Mouse (Mus musculus) lung, postnatal 14 days (tissue): ENCODE measurements around the gene Meis3.

Experiments
- DNase-seq: peaks from one replicate; pipeline ENCODE4 v3.0.0; 2021

Gene Meis3

DNA sequence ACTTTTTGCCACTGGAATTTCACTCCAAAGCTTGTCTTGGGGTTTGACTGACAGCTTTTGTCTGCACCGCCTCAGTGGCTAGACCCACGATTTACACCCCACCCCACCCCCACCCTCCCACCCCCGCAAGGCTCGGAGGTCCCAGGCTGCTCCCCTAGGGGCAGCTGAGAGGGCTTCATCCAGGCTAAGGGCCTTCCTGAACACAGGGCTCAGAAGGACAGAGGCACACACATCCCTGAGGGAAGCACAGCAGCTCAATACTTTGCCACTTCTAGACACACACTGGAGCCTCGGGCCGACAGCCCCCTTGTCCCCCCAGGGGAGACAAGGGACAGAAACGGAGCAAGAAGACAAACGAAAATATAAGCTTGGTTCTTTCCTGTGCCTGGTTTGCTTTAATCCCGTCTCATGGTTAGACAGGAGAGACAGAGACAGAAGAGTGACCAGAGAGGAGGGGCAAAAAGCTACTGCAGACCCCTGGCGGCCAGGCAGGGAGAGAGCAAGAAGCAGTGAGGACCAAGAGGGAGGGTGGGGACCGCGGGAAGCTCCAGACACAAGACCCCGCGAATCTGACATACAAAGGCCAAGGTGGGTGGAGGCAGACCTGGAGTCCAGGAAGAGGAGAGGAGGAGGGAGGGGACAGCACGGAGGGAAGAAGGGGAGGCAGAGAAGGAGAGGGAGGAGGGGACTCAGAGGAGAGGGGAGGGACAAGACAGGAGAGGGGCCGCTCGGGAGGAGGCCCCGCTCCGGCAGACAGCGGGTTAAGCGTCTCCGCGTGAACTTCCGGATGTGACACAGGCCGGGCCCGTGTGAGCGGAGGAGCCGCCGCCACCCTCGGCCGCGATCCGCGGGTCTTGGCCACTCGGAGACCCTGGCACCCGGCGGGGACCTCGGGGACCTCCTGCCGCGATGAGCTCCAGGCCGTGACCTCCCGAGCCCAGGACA lies at the start of gene Meis3:
Meis3 (plus strand) TSS at position 494 of the 945 bp plus-strand sequence.
- peak; percentile 47 for DNase-seq

DNA sequence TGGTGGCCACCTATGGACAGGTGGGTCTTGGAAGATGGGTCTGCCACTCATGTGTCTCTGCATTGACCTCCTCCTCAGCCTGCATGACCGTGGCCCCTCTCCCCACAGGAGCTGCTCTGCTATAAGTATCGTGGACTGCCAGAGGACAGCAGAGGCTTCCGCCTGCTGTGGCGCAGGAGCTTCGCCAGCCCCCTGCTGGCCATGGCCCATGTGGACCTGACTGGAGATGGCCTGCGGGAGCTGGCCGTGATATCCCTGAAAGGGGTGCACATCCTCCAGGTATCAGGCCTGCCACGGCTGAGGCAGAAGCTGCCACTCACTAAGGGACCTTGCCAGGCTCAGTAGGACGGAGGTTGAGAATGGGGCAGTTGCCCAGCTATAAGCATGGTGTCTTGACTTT lies 49.1 kb upstream of the Meis3 start:
- no peak for DNase-seq

DNA sequence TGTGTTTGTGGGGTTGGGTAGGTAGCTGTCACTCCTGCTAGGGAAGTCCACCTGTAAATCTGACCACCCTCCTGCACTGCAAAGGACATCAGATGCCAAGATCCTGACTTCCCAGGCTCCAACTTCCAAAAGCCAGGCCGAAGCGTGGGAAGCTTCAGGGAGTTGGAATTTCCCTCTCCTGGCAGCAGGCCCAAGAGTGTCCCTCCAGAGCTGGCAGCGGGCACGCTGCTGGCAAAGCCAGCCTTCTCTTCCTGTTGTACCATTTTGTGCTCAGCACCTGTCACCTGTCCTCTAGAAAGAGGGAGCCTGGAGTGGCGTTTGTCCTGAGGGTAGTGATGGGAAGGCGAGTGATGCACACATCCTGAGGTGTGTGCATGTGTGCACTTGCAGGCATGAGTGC lies 46.5 kb upstream of the Meis3 start:
- no peak for DNase-seq

DNA sequence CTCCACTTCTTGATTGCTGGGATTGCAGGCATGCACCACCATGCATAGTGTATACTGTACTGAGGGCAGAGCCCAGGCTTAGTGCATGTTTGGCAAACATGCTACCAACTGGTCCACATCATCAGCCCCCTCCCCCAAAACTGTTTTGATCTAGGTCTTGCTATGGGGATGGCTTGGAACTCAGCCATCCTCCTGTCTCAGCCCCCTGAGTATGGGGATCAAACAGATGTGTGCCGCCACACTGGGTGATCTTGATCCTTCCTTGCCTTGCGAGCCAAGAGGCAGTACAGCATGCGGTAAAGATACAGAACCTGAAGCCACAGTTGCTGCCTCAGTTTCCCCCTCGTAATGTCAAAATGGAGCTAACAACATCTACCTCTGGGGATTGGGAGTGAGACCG lies 46.0 kb upstream of the Meis3 start:
- no peak for DNase-seq

DNA sequence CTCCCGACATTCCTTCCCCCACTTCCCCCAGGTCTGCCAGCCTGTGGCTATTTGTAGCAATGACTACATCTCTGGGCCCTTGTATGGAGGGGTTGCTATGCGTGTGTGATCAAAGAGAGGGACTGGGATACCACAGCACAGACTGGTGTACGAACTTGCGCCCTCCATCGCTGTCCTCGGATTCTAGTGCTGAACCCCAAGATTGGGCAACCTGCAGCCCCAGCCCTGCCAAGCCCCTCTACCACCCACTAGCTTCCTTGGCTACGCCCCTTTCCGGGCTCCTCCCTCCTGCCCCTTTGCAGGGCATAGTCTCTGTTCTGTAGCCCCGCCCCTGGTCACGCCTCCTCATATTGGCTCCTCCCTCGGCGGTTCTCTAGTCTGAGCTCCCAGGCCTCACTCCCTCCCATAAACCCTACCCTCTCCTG lies 45.5 kb upstream of the Meis3 start, which contains the start of gene Slc8a2:
Slc8a2 (plus strand) TSS at position 406 of the 425 bp plus-strand sequence.
- DNase-seq = peak; percentile 67

DNA sequence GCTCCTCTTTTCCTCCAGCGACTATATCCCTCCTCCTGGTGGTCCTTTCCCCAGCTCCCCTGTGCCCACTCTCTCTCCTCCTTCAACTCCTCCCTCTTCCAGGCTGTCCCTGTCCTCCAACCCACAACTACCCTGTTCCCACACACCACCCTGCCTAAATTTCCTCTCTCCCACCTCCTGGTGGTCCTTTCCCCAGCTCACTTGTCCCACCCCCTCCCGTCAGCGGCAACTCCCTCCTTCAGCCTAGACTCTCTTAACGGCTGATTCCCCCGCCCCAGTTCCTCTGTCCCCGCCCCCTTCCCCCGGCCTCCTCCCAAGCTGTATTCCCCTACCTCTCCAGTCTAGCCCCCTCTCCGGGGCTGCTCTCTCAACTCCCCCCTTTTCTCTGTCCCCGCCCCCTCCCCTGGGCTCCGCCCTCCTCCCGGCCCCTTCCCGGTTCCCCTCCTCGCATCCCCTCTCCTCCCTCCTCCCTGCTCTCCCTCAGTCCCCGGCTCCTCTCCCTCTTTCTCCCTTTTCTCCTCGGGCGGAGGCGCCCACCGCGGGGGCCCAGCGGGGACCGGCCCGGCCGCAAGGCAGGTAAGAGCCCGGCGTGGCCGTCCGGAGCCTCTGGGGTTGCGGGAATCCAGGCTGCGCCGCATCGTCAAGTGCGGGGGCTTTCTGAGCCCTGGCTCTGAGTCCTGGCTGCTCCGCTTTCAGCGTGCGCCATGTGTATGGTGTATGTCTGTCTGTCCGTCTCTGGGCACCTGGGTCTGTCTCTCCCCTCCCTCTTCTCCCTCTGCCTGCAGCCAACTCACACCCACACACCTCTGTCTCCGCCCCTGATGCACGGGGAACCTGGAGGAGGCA lies 44.8 kb upstream of the Meis3 start:
- peak; percentile 7 for DNase-seq

DNA sequence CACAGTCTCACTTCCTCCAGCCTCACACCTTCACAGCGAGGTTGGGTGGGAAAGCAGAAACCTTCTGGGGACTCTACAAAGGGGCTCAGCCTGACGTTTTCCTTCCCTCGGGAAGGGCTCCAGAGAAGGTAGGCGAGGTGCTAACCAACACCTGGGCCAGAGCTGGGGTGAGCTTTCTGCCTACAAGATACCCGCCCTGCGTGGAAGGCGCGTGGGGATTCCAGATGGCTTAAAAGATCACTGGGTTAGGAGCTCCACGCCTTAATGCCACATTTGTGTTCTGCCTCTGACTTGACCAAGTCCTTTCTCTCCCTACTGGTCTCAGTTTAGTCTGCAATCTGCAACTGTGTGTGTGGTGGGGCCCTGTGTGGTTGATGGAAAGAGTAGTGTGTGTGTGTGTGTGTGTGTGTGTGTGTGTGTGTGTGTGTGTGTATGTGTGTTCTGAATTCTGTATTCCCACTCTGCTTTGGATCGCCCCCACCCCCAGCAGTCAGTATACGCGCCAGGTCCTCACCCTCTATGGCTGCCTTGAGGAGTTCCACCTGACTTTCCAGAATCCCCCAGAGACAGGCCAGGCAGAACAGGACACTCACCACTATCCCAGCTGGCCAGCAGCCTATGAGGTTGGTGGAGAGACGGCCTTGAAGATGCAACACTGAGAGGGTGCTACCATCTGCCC lies 43.8 kb upstream of the Meis3 start:
- DNase-seq = no peak

DNA sequence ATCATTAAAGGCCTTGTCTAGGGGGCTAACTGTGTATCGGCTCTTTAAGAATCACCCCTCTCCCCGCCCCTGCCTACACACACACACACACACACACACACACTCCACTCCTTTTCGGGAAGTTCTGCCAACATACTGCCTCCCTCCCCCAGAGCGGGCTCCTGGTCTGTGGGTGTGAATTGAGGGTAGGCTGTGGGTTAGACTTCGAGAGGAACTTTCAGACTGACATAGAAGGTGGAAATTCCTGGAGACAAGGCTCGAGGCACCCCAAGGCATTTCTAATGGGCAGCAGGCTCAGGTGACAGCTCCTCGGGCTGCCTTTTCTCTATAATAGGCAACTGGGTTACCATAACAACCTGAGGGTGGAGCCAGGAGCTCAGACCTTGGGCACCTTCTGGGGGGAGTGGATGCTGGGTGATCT lies 42.7 kb upstream of the Meis3 start:
- DNase-seq = no peak

DNA sequence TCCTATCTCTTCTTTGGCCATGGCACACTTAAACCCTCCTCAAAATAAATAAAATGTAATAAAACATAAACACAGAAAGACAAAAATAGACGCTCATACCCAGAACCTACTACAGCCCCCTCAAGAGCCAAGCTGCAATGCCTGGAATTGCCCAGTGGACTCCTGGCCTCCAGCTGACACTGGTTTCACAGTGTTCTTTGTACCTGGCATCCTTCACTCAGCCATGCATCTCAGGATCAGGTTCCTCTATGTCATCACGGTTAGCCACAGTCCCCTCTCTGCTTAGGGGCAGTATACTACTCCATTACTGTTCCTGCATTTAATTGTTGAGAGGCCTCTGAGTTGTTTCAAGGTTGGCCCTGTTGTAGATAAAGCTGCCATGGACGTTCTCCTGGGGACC lies 42.0 kb upstream of the Meis3 start:
- DNase-seq = no peak

DNA sequence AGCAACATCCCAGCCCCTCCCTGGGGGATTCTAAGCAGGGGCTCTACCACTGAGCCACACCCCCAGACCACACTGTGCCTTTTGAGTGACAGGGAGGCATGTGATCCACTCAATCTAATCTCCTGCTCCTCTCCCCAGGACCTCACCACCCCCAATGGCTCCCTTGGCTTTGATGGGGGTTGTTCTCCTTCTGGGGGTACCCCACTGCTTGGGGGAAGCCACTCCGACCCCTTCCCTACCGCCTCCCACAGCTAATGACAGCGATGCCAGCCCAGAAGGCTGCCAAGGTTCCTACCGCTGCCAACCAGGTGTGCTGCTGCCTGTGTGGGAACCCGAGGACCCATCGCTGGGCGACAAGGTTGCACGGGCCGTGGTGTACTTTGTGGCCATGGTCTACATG lies 41.2 kb upstream of the Meis3 start:
- no peak for DNase-seq

DNA sequence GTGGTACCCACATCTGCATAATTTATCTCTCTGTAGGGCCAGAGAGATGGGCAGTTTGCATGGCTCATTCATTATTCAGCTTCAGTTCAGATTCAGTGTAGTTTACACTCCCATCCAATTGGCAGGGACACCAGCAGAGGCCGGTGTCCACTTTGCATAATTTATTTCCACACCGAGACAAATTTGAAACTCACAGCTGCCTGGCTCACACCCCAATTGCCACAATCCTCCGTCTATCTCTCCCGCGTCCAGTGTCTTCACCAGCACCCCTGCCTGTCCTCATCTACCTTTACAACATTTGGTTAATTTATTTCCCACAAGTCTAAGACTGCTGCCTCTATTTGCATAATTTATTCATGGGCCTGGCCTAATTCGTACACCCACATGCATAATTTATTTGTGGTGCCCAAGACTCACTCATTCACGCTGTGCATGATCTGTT lies 39.9 kb upstream of the Meis3 start:
- DNase-seq = no peak

DNA sequence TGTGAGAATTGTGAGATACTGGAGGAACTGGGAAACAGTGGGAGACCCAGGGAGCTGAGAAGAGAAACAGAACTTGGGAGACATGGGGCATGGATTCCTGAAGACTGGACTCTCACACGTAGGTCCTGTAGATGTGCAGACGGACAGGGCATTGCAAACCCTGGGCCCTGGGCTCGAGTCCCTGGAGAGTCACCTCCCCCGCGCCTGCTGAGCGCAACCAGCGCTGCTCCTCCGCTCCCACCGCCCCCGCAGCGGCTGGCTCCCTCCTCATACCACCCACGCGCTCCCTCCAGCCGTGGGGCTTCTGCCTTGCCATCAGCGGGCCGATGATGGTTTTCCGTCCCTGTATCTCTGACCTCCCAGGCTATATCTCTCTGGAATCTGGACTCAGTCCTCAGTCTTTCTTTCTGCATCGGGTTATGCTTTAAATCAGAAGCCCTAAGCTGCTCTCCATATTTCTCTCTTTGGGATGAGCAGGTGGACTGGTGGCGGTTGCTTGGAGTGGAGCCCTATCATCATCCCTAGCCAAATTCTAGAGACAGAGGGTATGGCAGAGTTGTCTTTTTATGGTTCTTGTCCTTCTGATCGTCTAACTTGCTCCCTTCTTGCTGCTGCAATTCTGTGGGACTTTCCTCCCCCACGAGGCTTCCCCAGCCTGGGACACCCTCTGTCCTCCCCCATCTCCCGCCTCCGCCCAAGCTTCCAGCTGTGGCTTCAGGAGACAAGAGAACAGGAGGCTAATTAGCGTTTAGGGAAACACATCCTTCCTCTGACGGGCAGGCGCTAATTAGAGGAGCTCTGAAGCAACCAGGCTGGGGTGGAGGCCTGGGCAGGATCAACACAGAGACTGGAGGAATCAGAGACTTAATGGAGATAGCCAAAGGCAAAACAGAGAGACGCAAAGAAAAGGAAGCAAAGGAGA lies 28.1 kb upstream of the Meis3 start:
- no peak for DNase-seq

DNA sequence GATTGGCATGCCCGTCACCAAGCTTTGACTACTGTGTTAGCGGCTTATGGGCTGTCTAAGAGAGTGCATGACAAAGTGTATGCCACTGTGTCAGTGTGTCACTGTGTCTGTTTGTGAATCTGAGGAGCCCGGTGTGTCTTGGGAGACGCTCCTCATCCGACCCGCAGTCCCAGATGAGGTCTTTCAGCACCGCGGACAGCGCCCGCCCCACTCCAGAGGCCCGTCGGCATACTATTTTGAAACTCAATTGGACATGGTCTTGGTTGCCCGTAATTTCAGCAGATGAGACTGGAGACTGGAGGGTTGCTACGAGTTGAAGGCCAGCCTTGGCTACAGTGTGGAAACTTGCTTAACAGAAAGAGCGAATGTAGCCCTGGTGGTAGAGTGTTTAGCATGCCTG lies 27.2 kb upstream of the Meis3 start:
- peak; percentile 78 for DNase-seq

DNA sequence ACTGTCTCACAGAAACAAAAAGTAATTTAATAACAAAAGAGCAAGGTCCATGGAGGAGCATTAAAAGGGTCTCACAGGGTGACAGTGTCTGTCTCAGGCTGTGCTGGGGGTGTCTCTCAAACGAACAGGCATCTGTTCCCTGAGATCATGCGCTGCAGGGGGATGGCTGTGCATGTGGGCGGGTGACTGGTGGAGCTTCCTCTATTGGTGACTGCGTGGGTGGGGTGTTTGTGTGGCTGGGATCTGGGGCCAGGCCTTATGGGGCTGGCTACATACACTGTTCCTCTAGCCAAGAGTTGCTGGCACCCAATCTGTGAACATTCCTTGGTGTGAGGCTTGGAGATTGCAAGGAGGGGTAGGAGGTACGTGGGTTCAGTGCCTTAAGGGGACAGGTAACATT lies 25.6 kb upstream of the Meis3 start:
- DNase-seq = no peak

DNA sequence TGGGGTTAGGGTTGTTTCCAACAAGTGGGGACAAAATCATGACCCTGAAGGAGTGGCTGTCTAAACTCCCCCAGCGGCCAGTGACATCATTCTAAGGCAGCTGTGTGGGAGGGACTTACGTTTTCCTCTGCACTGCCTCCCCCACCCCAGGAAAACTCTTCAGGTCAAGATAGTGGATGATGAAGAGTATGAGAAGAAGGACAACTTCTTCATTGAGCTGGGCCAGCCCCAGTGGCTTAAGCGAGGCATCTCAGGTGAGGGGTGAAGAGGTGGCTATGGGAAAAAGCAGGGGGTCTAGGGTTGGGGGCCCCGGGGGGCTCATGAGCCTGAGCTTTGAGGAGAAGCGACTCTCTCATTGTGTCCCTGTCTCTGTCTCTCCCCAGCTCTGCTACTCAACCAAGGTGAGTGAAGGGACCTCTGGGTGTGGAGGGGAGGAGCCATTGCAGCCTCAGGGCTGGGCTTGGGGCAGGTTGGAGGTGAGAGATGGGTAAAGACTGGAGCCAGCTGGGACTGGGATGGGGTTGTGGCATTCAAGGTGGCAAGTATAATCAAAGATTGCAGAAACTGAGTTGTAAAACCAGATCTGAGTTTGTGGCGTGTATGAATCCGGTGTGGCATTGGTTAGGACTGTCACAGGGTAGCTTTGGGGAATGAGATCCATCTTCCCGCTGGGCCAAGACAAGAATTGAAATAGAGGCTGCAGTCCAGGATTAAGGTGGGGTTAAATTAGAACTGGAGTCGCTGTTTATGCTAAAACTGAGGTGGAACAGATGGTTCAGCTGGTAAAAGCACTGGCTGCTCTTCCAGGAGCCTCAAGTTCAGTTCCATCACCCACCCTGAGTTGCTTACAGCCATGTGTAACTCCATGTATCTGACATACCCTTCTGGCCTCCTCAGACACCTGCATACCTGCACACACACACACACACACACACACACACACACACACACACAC lies 24.4 kb upstream of the Meis3 start:
- DNase-seq = no peak

DNA sequence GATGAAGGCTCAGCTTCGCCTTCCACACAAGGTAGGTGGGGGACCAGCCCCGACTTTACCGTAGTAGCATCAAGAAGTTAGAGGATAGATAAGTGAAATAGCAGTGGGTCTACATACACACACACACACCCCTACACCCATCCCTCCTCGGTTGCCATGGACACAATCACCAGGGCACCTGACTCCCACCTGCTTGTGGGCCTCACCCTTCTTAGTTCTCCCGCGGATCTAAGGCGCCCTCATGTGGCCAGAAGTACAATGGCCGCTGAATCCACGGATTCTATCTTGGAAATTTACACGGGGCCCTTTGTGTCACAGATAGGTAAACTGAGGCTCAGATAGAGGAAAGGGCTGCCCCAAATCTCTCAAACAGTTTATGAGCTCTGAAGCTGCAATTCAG lies 21.4 kb upstream of the Meis3 start:
- DNase-seq = peak; percentile 50

DNA sequence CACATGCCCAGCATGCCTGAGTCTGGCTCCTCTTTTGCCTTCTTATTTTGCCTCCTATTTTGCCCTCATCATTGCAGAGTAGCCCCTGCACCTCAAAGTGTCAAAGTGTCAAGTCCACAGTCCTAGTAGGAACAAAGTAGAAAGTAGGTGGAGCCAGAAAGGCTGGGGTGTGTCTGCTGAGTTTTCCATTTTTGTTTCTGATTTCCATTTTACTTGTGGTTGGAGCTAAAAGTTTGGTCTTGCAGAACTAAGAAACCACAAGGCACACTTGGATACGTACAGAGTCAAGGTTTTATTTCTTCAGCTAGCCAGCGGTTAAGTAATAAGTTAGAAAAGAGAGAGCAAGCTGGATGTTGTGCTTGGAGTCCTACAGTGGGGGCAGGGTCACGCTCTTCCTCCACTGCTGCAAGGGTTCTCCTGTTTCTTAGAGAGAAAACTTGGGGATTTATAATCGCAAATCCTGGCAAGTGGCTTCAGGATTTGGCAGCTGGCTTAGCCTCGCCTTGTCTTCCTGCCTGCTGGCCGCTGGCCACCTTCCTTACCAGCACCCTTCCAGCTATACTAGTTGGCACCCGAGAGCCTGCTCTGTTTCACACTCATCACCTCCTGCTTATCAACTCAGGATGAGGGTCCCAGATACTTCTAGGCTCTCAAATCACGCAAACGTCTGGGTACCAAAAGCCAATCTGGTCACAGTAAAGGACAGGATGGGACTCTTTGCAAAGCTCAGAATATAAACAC lies 19.6 kb upstream of the Meis3 start:
- DNase-seq = peak; percentile 12

DNA sequence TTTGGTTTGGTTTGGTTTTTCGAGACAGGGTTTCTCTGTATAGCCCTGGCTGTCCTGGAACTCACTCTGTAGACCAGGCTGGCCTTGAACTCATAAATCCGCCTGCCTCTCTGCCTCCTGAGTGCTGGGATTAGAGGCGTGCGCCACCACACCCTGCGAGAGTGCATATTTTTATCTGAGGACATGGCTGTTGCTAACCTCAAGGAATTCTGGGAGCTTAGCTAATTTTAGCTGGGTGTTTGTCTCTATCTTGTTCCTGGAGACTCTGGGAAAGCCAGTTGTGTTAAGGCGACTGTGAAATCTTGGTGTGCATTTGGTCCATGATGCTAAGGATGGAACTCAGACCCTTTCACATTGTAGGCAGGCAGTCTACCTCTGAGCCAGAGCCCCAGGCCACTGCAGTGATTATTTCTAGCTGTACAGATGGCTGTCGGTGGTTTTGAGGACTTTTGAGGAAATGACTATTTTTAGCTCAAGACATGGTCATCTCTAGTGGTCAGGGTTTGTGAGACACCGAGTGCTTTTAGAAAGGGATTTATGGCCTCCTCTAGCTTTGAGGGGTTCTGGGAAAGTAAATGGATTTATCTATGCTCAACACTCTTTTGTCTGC lies 18.7 kb upstream of the Meis3 start:
- no peak for DNase-seq

DNA sequence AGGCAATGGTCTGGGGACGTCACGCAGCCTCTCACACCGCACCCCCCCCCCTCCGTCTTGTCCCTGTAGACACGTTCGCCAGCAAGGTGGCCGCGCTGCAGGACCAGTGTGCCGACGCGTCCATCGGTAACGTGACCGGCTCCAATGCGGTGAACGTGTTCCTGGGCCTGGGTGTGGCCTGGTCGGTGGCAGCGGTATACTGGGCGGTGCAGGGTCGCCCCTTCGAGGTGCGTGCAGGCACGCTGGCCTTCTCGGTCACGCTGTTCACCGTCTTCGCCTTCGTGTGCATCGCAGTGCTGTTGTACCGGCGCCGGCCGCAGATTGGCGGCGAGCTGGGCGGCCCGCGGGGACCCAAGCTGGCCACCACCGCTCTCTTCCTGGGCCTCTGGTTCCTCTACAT lies 16.2 kb upstream of the Meis3 start:
- no peak for DNase-seq

DNA sequence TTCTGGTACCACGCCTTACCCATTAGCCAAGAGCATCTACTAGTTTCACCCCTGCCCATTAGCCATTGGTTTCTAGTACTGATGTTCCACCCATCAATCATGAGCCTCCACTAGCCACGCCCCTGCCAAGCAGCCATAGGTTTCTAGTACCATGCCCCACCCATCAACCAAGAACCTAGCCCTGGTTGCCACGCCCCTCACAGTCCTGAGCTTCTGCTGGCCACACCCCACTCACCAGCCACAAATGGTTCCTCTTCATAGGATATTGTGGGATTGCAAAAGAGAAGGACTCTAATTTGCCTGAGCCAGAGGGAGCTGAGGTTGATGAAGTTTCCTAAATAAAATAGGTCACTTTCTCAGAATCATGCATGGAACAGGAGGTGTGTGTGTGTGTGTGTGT lies 14.2 kb upstream of the Meis3 start:
- no peak for DNase-seq
